Mouse (Mus musculus) gastrocnemius, adult 2 months (tissue): ENCODE measurements around the gene Mecom. TPM values are rescaled to one million over a fixed set of nuclear protein-coding genes. Genes with fewer than 3 reads are reported as not detected.
"Not testable (repeated sequence)": the region's sequence is repeated elsewhere in the genome, so short reads cannot be mapped to it uniquely, and the experiment has no call there.

Experiments
- DNase-seq: peaks from one replicate; pipeline ENCODE4 v3.0.0; 2022
- H3K27ac ChIP-seq: fragments of 200-600 bp; 2 replicates; pipeline ENCODE4 v1.8.1; 2022; ENCODE audit warnings: mild to moderate bottlenecking
- H3K4me3 ChIP-seq: fragments of 200-600 bp; 2 replicates; pipeline ENCODE4 v1.8.1; 2022; ENCODE audit warnings: mild to moderate bottlenecking, moderate library complexity
- CTCF ChIP-seq: fragments of 200-600 bp; IDR thresholded peaks from 2 replicates; pipeline ENCODE4 v1.8.1; 2022; ENCODE audit warnings: antibody characterized with exemption, mild to moderate bottlenecking, moderate library complexity
- intact Hi-C: fragments of 180-260 bp; cut with DNase I; formaldehyde crosslinking; loops from one replicate; pipeline ENCODE4 v1.15.1; 2025
- total RNA-seq, 2 experiments: library from RNA; stranded (reverse); gene quantifications; 2 replicates each; pipeline ENCODE4 v1.2.3; 2021

Mecom gene
- total RNA-seq, 2 experiments from 2014 or later: 5.8 to 6.9 TPM

DNA sequence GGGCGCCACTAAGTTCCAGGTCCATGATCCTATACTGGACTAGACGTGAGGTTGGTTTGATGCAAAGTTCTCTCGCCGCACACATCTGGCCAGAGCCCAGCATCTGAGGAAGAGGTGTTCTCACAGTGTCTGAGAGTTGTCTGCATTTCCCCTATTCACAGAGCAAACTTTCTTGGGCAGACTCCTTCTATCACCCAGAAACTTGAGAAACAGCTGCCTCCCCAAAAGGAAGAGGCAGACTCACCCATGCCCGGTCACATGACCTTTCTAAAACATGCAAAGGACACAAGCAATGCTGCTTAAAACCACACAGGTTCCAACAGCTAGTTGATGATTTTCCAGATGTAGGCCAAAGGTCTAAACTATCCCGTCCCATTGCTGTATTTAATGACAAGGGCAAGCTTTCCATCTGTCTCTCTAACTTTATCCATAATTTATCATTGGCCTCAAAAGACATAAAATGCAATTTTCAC, 101.8 kb downstream of the Mecom start:
- no peak for TF ChIP-seq CTCF
- no peak overlapping the region for H3K4me3 ChIP-seq
- H3K27ac ChIP-seq: no peak overlapping the region
- DNase-seq: no peak
- intact Hi-C loops: no loop called here

DNA sequence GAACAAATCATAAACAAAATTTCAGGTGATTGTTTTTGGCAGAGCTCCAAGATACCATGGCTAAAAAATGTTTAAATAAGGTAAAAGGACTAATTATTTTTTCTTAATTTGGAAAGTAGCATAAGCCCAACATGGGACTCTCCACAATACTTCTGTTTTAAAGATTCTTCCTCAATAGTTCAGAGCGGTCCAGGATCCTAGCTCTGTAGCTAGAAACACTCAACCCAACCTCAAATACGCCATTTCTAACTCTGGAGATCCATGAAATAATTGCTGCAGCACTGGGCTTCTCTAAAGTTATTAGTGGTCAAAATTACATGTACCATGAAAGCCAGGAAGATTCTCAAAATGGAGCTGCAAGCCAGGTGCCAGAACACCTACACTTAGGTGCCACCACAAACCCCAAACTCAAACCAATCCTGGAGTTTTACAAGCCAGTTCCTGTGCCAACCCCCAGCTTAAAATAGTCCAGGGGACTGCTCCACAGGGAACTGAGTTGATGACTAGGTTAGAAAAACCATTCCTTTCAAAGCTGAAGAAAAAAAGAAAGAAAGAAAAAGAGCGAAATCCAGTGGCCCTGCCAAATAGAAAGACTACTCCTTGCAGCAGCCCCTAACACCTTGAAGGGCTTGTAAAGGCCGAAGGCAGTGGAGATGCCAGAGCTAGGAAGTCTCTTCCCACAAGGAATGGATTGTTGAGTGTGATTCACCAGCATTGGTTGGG, 102.4 kb downstream of the Mecom start:
- DNase-seq: no peak
- TF ChIP-seq CTCF: no peak
- H3K4me3 ChIP-seq: no peak overlapping the region
- intact Hi-C loops: no loop called here
- H3K27ac ChIP-seq: no peak overlapping the region

DNA sequence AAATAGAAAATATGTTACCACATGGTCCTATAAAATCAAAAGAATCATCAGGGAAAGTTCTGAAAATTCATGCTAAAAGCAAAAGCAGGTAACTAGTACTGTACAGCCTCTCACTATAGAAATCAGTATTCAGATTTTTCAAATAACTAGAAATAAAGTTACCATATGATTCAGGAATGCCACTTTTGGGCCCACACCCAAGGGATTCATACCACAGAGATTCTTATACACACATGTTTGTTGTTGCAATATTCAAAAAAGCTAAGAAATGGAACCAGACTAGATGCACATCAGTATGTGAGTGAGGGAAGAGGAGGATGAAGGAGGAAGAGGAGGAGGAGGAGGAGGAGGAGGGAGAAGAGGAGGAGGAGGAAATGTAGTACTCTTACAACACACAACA, 106.2 kb downstream of the Mecom start:
- H3K27ac ChIP-seq: no peak overlapping the region
- H3K4me3 ChIP-seq: no peak overlapping the region
- intact Hi-C loops: no loop called here
- no peak for TF ChIP-seq CTCF
- DNase-seq: no peak

DNA sequence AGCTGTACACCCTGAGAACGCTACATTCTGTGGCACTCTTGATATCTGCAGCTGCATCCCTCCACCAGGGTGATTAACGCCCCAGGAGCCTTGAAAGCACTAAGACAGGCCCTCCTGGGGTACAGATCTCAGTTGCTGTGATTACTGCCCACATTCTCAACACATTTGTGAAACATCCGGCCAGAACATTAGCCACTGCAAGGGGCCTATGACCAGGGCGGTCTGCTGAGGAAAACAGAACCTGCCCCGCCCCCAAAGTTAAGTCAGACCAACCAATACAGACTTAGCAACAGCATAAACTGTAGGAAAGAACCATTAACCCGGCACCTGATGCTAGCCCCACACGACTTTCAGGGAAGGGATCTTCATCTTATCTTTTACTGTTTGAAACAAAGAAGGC, 109.8 kb downstream of the Mecom start:
- no peak for TF ChIP-seq CTCF
- Histone ChIP-seq H3K27ac (no peak overlapping the region), H3K4me3 (no peak overlapping the region)
- intact Hi-C loops: no loop called here
- no peak for DNase-seq

DNA sequence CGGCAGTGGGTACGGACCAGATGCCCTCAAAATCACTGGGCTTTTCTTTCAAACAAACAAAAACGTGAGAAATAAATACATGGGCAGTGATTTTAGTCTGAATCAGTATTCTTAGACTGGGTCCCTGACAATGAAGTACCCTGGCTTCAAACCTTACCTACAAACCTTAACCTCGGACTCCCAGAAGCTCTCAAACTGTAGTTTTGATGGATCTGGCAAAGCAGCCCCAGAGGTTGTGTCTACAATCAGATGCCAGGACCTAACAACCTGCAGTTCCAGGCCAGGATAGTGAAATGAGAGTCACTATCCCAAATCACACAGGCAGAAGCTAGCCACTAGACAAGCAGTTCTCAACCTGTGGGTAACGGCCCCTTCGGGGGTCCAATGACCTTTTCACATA, 111.2 kb downstream of the Mecom start:
- TF ChIP-seq CTCF: no peak
- intact Hi-C loops: no loop called here
- no peak overlapping the region for H3K4me3 ChIP-seq

DNA sequence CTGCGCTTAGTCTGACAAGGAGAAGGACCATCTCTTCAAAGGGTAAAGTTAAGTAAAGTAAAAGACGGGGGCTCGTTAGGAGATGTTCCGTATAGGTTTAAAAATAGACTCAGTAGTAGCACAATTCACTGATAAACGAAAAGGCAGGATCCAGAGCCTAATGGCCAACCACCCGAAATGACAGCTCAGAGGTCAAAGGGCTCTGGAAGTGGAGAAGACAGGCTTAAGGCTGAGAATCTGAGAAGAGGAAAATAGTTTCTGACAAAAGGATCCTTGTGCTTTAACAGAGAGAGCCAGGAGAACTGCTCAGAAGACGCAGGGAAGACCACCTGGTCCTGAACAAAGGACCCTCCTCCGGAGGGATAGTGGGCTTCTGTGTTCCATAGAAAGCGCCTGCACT, 111.7 kb downstream of the Mecom start:
- DNase-seq: no peak
- intact Hi-C loops: no loop called here
- no peak for TF ChIP-seq CTCF
- no peak overlapping the region for H3K27ac ChIP-seq
- no peak overlapping the region for H3K4me3 ChIP-seq

More for the DNA sequence above, 111.2 kb downstream of the Mecom start:
- no peak for DNase-seq
- H3K27ac ChIP-seq: no peak overlapping the region

DNA sequence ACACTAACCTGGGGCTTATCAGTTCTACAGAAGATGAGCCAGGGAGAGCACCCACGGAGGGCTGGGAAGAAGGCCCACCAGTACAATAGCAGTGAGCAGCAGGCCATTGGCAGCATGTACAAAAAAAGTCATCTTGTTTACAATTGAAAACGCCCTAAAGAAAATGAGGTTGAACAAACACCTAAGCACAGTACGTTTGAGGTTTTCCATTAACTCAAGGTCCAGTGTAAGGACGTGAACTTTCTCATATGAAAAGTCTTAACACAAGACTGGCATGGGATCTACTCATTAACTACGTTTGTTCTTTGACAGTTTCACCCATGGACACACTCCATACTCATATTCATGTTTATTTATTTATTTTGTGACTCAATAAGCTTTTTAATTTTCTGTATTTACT, 118.9 kb downstream of the Mecom start:
- Histone ChIP-seq H3K27ac (no peak overlapping the region), H3K4me3 (no peak overlapping the region)
- DNase-seq: no peak
- no peak for TF ChIP-seq CTCF
- intact Hi-C loops: no loop called here

DNA sequence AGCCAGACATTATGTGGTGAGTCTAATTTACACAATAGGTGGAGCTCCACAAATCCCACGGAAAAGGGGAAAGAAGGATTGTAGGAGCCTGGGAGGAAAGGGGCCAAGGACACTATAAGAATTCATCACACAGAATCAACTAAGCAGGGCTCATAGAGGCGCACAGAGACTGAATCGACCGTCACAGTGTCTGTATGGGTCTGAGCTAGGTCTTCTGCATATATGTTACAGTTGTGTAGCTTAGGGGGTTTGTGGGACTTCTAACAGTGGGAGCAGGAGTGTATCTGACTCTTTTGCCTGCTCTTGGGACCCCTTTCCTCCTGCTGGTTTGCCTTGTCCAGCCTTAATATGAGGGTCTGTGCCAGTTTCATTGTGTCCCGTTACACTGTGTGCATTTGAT, 123.8 kb downstream of the Mecom start:
- intact Hi-C loops: no loop called here
- no peak for TF ChIP-seq CTCF
- Histone ChIP-seq H3K4me3 (no peak overlapping the region), H3K27ac (no peak overlapping the region)
- DNase-seq: no peak

DNA sequence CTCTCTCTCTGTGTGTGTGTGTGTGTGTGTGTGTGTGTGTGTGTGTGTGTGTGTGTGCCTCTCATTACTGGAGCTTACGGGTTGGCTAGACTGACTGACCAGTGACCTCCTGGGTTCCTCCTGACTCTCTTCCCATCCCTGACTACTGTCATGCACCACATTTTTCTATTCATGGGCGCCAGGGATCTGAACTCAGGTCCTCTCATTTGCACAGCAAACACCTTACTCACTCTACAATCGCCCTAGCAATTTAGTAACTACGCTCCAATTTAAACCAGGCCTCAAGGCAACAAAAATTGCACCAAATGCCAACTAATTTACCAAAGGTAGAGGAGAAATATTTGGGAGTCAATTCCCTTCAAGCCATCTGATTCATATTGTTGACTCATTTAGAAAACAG, 125.9 kb downstream of the Mecom start:
- H3K27ac ChIP-seq: not testable (repeated sequence)

DNA sequence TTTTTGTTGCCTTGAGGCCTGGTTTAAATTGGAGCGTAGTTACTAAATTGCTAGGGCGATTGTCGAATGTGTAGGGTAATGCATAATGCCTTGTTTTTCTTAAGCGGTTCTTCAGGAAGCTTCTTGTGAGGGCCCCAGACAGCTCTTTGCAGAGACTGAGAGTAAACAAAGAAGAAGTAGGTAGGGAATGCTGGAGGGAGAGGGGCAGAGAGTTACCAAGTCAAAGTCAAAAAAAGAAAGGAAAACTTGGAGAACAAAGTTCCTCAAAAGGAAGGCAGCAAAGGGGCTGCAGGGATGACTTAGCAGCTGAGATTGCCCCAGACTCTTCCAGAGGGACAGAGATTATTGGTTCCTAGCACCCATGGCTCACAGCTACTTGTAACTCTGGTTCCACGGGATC, 126.9 kb downstream of the Mecom start:
- no peak overlapping the region for H3K27ac ChIP-seq
- TF ChIP-seq CTCF: no peak
- intact Hi-C loops: no loop called here
- no peak overlapping the region for H3K4me3 ChIP-seq
- no peak for DNase-seq

More for the DNA sequence above, 125.9 kb downstream of the Mecom start:
- DNase-seq, H3K4me3 ChIP-seq, intact Hi-C loops: not testable (repeated sequence)

DNA sequence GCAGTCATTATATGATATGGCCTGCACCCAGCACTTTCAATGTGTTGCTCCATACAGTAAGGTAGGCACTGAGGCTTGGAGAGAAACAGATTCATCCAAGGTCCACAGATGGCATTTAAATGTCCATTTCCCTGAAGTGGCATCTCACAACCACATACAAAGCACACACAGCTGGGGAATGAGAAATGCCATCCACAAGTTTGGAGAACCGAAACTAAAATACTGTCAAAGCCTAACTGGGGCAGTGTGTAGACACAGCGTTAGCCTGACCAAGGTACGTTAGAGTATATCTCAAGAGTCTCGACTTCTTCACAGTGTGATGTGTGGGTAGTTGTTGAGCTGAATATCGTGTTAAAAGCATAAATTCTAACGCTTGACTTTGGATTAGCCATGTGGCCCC, 133.6 kb downstream of the Mecom start:
- Histone ChIP-seq H3K4me3 (no peak overlapping the region), H3K27ac (no peak overlapping the region)
- no peak for DNase-seq
- intact Hi-C loops: no loop called here
- no peak for TF ChIP-seq CTCF

DNA sequence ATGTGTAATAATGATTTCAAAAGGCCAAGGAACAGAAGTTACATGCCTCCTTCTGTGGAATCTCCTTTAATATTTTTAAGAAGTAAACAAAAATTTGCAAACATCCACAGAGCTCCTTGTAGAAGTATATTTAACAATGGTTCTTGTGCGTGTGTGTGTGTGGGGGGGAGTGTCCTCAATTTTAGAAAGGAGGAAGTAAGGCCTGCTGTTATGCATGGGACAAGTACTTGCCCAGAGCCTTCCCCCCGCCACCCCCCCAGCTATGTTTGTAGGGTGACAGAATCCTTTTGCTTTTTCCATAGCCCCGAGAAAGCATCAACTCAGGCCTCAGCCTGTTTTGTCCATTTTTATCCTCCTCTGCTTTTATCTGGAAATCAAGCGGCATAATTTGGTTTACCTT, 137.0 kb downstream of the Mecom start:
- intact Hi-C loops: no loop called here
- no peak for DNase-seq
- TF ChIP-seq CTCF: no peak
- peak overlapping the region; percentile 43; the same call in 1 of the 2 replicates for H3K27ac ChIP-seq
- no peak overlapping the region for H3K4me3 ChIP-seq

DNA sequence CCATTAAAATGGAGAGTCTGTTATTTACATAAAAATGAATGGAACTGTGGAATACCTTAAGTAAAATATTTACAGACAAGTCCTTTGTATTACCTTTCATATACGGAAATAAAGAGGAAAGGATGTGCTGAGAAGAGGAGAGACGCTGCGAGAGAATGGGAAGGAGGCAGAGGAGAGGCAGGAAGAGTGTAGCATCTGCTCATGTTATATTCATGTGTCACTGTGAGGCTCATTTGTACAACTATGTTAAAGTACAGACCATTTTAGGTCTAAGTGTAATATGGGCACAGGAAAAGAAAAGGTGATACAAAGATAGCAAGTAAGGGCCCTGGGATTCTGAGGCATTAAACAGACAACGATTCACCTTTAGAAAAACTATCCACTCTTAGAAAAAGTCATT, 143.0 kb downstream of the Mecom start:
- no peak for DNase-seq
- no peak for TF ChIP-seq CTCF
- intact Hi-C loops: no loop called here
- Histone ChIP-seq H3K27ac (no peak overlapping the region), H3K4me3 (no peak overlapping the region)

DNA sequence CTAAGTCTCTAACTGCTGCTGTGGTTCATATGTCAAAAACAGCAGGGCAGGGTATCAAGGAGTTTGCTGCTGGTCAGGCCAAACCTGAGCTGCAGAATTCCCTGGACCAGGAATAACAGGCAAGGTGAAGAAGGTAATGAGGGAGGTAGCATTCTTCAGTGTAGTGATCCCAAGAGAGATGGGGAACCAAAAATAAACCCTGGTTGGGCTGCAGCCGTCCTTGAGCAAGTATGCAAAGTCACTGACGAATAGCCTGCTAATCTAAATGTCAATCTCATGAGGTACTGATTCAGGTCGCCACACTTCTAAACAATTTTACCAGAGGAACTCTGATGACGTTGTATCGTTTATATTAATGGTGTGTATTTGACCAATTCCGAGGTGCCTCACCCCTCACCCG, 148.9 kb downstream of the Mecom start:
- Histone ChIP-seq H3K27ac (no peak overlapping the region), H3K4me3 (no peak overlapping the region)
- DNase-seq: no peak
- intact Hi-C loops: no loop called here
- TF ChIP-seq CTCF: no peak
